Mouse (Mus musculus): ENCODE measurements around the gene Hmx1.

Gene Hmx1

DNA sequence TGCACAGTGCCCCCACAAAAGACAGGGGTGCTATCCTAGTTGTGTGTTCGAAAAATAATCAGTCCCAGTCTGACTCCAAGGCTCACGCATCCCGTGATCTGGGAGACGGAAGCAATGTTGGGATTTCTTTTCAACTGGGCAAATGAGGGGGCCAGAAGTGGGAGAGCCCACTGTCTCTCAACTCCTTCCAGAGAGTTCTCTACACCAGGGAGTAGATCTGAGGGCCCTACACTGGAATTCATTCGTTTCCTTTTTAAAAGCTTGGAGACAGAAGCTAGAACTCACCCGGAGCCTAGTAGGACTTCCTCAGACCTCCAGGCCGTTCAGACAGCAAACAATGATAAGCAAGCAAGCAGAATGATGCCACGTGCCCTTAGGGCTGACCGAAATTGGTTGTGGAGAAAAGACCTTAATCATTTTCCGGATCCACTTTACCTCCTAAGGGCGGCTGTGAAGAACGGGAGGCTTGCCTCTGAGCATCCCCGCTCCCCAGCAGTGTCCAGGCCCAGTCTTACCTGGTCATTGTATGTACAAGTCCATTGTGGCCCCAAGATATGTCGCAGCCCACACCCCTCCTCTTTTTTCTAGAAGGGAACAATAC is 9.5 kb downstream of the Hmx1 start:
- DNase-seq (ENCODE audit: low read depth, low spot score): no peak

DNA sequence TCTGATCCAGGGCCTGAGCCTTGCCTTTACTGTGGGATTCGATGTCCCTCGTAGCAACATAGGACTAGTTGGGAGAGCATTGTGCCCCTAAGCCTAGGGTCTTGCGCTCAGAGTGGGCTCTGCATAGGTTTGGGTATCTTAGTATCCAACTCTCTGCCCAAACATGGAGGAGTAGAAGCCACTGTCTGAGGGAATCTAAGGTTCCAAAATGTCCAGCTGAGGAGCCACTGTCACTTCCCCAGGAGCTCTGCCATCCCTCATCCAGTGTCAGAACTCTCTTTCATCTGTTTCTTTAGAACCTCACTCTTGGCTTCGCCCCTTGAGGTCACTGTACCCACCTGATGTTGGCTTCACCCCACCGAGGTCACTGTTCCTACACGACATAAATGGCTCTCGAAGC is 10.2 kb downstream of the Hmx1 start:
- no peak for DNase-seq (ENCODE audit: low read depth, low spot score)

- DNase-seq (ENCODE audit: low read depth, low spot score): no peak
Observed at GRCm38 (mm10) chr5:35399704-35400320, 10.9 kb downstream of the Hmx1 start.

- no peak for DNase-seq (ENCODE audit: low read depth, low spot score)
Observed at GRCm38 (mm10) chr5:35401240-35401639, 12.3 kb downstream of the Hmx1 start.

GRCm38 (mm10) chr5:35407411-35407930 is 18.6 kb downstream of the Hmx1 start:
- DNase-seq (ENCODE audit: low read depth, low spot score): no peak

GRCm38 (mm10) chr5:35411028-35411427 is 22.1 kb downstream of the Hmx1 start:
- no peak for DNase-seq (ENCODE audit: low read depth, low spot score)

GRCm38 (mm10) chr5:35412833-35413232 is 23.9 kb downstream of the Hmx1 start:
- no peak for DNase-seq (ENCODE audit: low read depth, low spot score)

DNA sequence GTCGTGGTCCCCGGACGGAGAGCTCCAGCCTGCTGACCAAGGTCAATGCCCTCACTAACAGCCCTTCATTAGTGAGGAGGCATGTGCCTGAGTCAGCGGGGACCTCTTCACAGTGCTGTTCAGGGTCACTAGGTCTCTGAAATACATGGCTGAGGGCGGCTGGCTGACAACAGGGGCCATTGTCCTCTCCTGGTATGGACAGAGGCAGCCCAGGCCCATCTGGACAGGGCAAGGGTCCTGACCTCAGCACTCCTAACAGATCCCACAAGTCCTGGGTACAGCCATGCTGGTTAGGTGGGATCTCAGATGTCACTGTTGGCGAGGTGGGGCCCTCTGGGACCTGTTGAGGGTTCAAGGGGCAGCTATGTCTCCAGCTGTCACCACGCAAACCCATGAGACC is 28.8 kb downstream of the Hmx1 start:
- no peak for DNase-seq (ENCODE audit: low read depth, low spot score)

DNA sequence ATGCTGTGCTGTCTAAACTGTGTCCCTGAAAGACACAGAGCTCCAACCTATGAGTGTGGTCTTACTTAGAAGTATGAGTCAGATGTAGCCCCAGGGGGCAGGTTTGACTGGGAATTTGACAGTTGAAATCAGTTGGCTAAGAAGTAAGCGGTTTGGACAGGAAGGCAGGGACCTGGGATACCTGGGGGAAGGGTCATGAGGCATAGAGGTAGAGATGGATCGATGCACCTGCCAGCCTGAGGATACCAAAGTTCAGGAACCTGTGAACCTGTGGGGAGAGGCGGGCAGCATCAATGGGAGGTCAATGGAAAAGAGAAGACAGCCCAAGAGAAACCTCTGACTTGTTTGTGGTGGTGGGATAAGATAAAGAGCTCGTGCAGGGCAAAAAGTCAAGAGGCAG is 32.7 kb downstream of the Hmx1 start:
- no peak for DNase-seq (ENCODE audit: low read depth, low spot score)

DNA sequence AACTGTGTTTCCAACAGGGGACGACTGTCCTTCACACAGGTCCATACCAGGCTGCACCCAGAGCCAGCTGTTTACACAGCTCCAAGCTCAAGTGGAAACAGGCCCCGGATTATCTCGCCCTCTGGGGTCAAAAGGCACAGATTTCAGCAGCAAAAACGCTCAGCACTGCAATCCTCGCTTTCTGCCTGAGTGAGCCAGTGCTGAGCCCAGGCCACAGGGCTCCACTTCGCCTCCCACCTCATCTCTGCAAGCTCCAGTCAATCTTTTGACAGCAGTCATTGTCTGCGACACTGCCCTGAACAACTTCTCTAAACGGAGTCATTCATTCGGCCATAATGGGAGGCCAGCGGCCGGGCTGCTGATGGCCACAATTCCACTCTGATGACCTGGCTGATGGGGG is 36.3 kb downstream of the Hmx1 start:
- DNase-seq (ENCODE audit: low read depth, low spot score): no peak

GRCm38 (mm10) chr5:35427901-35428300 is 39.0 kb downstream of the Hmx1 start:
- DNase-seq (ENCODE audit: low read depth, low spot score): no peak

DNA sequence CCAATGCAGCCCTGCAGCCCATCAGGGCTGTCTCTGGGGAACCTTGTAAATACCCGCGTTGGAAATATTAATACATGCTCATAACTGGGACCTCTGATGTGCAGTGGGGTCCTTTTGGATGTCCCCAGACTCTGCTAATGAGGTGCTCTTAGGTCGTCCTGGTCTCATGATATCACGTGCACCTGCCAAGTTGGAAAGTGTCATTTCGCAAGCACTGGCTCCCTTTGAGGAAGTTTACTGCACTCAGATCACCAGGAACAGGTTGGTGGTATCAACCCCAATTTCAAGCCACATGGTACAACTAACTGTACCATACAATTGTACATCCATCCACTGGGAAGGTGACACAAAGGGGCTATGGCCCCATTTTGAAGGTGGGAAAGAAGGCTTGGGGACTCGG is 39.5 kb downstream of the Hmx1 start:
- no peak for DNase-seq (ENCODE audit: low read depth, low spot score)

DNA sequence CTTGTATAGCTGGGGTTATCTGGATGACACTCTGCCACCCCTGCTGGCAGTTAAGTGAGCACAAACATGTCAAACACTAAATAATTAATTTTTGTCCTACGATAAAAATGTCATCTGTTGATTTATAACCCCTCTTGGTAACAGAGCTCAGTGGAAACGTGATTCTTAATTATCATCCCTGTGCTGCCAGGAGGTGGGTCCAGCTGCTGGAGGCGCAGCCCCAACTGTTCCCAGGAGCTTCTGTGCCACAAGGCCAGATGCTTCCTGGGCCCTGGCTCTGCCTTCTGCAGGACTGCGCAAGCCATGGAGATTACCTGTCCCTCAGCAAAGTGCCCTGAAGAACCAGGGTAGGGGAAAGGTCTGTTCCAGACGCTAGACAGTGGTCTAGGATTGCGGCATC is 43.2 kb downstream of the Hmx1 start:
- no peak for DNase-seq (ENCODE audit: low read depth, low spot score)

GRCm38 (mm10) chr5:35434038-35434437 is 45.1 kb downstream of the Hmx1 start:
- no peak for DNase-seq (ENCODE audit: low read depth, low spot score)

DNA sequence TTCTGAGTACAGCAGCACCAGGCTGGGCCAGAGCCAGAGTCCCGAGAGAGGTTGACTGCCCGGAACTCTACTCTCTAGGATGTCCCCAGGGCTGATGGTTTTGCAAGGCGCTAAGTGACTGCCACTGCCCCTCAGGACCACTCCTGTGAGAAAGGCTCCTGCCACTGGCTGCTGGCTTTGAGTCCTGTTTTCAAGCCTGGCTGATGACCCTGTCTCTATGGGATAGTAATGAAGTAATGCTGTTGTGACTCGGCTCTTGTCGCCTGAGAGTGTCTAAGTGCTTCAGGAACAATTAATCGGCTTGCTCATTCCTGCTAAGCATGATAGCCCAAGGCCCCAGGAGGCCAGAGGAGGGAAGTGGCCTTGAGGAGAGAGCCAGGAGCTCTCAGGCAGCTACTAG is 45.8 kb downstream of the Hmx1 start:
- no peak for DNase-seq (ENCODE audit: low read depth, low spot score)

DNA sequence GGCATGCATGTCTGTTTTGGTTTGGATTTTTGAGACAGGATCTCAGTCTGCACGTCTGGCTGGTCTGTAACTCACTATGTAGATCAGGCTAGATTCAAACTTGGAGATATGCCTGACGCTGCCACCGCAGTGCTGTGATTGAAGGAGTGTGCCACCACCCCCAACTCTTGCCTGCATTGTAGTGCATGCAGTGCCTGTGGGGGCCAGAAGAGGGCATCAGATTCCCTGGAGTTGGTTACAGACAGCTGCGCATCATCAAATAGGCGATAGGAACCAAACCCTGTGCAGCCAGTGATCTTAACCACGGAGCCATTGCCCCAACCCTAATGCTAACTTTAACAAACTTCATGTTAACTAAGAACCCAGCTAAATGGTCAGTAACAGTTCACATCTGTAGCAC is 49.9 kb downstream of the Hmx1 start:
- no peak for DNase-seq (ENCODE audit: low read depth, low spot score)

- no peak for DNase-seq (ENCODE audit: low read depth, low spot score)
Observed at GRCm38 (mm10) chr5:35440459-35440858, 51.6 kb downstream of the Hmx1 start.

GRCm38 (mm10) chr5:35441411-35441810 is 52.5 kb downstream of the Hmx1 start:
- DNase-seq (ENCODE audit: low read depth, low spot score): no peak

DNA sequence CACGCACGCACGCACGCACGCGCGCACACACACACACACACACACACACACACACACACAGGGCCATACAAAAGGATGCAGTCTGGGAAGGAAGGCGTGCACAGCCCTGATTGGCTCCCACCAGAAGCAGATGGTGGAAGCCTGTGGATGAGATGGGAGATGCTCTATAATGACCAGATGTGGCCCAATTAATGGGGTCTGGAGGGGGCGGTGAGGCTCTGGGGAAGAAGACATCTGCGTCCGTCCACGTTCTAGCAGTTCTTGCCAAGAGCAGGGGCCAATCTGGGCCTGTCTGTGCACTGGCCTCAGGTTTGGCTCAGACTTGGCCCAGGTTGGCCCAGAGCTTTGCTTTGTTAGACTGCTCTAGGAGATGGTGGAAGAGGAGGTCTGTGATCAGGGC is 55.8 kb downstream of the Hmx1 start:
- no peak for DNase-seq (ENCODE audit: low read depth, low spot score)

DNA sequence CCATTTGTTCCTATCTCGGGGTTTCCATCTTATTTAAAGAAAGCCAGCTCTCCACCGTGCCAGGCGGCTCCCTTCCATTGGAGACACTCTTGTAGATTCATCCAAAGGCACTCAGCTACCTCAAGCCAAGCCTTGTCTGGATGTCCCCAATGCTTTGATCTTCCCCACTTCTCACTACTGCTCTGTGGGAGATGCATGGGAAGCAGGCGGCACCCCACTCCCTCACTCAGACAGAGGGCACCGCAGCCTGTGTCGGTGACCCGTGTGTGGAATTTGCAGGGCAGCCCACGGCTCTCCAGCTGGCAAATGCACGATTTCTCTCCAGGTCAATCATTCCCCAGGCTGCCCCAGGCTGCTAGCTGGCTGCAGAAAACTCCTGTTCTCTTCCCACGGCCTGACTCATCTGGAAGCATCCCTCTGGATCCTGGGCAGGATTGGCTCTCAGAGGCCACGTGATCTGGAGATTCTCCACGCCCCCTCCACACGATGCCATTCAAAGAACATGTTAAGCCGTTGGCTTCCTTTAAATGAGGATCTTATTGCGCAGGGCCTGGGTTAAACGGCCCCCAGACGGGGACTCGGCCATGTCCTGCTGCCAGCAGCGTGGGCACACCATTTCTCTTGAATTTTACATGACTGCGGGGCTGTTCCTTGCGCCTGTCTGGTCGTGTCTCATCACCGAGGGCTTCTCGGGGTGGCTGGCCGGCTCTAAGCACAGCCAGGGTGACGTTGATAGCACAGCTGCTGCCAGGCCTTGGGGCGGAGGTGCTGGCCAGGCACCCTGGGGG is 58.9 kb downstream of the Hmx1 start:
- DNase-seq (ENCODE audit: low read depth, low spot score): no peak
